Mouse (Mus musculus): ENCODE measurements around the gene Smox.

- TF ChIP-seq POLR2A (IDR thresholded peaks at IDR 0.05; ENCODE audit: control insufficient read depth, extremely low read depth, insufficient read depth, low read length, poor library complexity) (no peak), CTCF (IDR thresholded peaks at IDR 0.05; ENCODE audit: borderline replicate concordance, control insufficient read depth, extremely low read depth, insufficient read depth, low read length, poor library complexity) (no peak)
Measured at GRCm38 (mm10) chr2:131446416-131446982, 44.8 kb upstream of the Smox start.

Data from thymus, adult 2 months (tissue).